Mouse (Mus musculus) intestine, embryonic 15.5 days (tissue): ENCODE measurements around the gene Grik3. TPM values are rescaled to one million over a fixed set of nuclear protein-coding genes. Genes with fewer than 3 reads are reported as not detected.
"Not testable (repeated sequence)": the region's sequence is repeated elsewhere in the genome, so short reads cannot be mapped to it uniquely, and the experiment has no call there.

Experiments used
- ATAC-seq: fragments of 200-750 bp; cut with Nextera tagmentation; 2 replicates; pipeline ENCODE4 v1.8.0; 2017; ENCODE audit warnings: moderate TSS enrichment, moderate library complexity
- H3K27ac ChIP-seq: fragments of 300-500 bp; sonication (generic); 2 replicates; pipeline ENCODE4 v1.5.1; 2015; ENCODE audit warnings: mild to moderate bottlenecking, inconsistent platforms
- H3K27me3 ChIP-seq: fragments of 300-500 bp; sonication (generic); replicated peaks from 2 replicates; pipeline ENCODE4 v1.6.1; 2015; ENCODE audit warnings: inconsistent platforms
- H3K36me3 ChIP-seq: fragments of 300-500 bp; sonication (generic); 2 replicates; pipeline ENCODE4 v1.6.1; 2015; ENCODE audit warnings: inconsistent platforms
- H3K4me1 ChIP-seq: fragments of 300-500 bp; sonication (generic); replicated peaks from 2 replicates; pipeline ENCODE4 v1.6.1; 2015; ENCODE audit warnings: inconsistent platforms
- H3K4me2 ChIP-seq: fragments of 300-500 bp; sonication (generic); replicated peaks from 2 replicates; pipeline ENCODE4 v1.6.1; 2015; ENCODE audit warnings: mild to moderate bottlenecking, inconsistent platforms
- H3K4me3 ChIP-seq: fragments of 300-500 bp; sonication (generic); replicated peaks from 2 replicates; pipeline ENCODE4 v1.5.1; 2015; ENCODE audit warnings: inconsistent platforms
- H3K9ac ChIP-seq: fragments of 300-500 bp; sonication (generic); 2 replicates; pipeline ENCODE4 v1.6.1; 2015; ENCODE audit warnings: inconsistent platforms
- H3K9me3 ChIP-seq: fragments of 300-500 bp; sonication (generic); 2 replicates; pipeline ENCODE4 v1.6.1; 2016; ENCODE audit warnings: inconsistent platforms
- WGBS: fragments of 180-500 bp; shearing (Covaris S2); methylation state at CpG from one replicate; pipeline ENCODE4 v1.1.7; 2015; 5-methylcytosine and 5-hydroxymethylcytosine counted together
- polyA plus RNA-seq: library from polyadenylated mRNA; unstranded; fragments of >200 nt; fragmentation: Nextera tagmentation; extraction: Ambion mirVana; gene quantifications from 2 replicates; pipeline ENCODE4 v1.2.1, GENCODE M21; 2015

Grik3 gene
- polyA plus RNA-seq, 1 experiment from 2014 or later: 0.43 TPM

DNA sequence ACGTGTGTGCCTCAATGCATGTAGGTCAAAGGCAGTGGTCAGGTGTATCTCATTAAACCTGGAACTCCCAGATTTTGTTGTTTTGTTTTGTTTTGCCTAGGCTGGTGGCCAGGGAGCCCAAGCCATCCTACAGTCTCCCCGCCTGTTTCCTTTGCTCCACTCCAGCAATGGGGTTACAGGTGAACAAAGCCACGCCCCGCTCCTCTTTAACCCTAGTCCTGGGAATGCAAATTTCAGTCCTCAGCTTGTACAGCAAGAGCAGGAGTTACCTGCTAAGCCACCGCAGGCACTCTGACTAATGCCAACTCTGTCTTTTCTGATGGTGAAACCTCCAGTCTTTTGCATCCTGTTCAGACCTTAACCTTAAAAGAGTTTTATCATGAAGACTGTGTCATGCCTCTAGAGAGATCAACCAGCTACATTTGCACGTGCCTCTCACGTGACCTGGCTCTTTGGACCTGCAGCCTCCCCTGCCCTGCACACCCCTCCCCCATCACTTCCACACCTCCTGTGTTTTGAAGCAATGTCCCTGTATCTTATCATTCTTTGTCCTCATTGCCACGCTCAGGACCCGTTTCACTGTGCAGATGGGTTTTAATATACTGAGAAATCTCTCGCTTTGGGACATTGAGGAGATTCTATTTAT is 117.0 kb downstream of the Grik3 start:
- ATAC-seq: no peak
- H3K9ac ChIP-seq: no peak overlapping the region
- WGBS: 52% methylated on average over 10 of the region's 10 CpGs

DNA sequence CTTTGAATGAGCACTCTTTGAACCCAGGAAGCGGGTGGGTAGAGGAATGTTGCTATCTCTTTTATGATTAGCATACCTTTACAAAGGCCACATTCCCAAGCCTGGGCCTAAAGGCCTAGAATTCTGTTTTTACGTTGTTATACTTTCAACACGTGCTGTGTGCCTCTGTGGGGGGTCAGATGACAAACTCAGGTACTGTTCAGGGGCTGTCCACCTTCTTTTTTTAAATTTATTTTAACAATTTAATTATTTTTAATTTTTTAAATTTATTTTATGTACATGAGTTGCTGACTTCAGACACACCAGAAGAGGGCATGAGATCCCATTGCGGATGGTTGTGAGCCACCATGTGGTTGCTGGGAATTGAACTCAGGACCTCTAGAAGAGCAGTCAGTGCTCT is 118.4 kb downstream of the Grik3 start:
- not testable (repeated sequence) for H3K9ac ChIP-seq, H3K4me2 ChIP-seq, H3K27me3 ChIP-seq, H3K9me3 ChIP-seq, H3K27ac ChIP-seq, H3K36me3 ChIP-seq, ATAC-seq, H3K4me3 ChIP-seq, H3K4me1 ChIP-seq
- 52% methylated on average over 3 of the region's 4 CpGs for WGBS

More for the DNA sequence above, 117.0 kb downstream of the Grik3 start:
- no peaks in the 10 kb centered on the region for H3K27me3 ChIP-seq
- no peak overlapping the region for H3K4me3 ChIP-seq
- H3K4me2 ChIP-seq: no peak overlapping the region
- no peaks in the 10 kb centered on the region for H3K9me3 ChIP-seq
- H3K4me1 ChIP-seq: no peaks in the 10 kb centered on the region
- H3K27ac ChIP-seq: no peak overlapping the region
- no peaks in the 10 kb centered on the region for H3K36me3 ChIP-seq

DNA sequence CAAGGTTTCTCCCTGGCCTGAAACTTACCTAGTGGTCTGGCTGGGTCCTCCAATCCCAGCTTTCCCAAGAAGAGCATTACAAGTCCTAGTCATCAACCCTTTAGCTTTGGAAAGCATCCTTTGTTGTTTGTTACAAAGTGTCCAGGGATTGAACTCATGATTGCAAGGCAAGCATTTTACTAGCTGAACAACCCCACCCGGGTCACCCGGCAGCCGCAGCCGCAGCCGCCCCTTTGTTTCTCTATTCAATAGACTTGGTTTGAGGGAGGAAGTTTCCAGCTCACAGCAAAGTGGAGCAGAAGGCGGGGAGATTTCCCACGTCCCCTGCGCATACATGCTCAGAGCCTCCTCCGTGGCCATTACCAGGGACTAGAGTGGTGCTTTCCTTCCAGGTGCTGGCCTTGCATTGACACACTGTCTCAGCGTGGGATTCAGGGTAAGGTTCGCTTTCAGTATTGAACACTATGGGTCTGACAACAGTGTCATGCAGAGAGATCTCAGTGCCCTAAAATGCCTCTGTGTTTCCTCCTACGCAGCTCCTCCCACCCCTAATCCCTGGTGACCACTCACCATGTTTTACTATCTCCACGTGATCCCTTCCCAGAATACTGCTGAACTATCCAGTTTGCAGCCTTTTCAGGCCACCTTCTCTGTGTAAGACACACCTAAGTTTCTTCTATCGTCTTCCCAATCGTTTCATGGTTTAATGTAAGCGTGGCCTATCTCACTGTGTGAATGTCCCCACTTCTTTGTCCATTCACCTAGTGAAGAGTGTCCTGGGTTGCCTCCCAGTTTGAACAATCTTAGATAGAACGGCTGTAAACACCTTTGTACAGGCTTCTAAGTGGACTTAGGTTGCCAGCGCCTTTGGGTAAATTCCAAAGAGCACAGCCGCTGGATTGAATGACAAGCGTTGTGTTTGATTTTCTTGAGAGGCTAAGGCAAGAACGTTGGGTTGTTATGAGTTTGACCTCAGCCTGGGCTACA is 119.1 kb downstream of the Grik3 start:
- Histone ChIP-seq H3K4me2 (no peak overlapping the region), H3K27me3 (no peaks in the 10 kb centered on the region), H3K9me3 (no peaks in the 10 kb centered on the region), H3K36me3 (no peaks in the 10 kb centered on the region), H3K4me3 (no peak overlapping the region), H3K27ac (no peak overlapping the region), H3K9ac (no peak overlapping the region), H3K4me1 (no peaks in the 10 kb centered on the region)
- no peak for ATAC-seq
- WGBS: 73% methylated on average over 21 of the region's 21 CpGs

DNA sequence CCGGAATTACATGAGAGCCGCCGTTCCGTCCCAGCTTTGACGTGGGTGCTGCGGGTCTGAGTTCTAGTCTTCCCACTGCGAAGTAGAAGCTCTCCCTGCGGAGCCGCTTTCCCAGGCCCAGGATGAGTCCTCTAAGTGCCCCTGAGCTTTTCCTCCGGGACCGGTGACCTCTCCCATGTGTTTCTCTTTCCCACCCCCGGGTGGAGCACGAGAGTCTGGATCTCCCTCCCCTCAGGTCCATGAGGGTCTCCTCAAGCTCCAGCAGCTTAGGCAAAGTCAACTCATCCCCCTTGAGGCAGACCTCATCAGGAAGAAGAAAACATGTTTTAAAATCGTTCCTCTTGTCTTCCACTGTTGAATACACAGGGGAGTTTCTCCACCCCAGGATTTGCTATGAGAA is 127.4 kb downstream of the Grik3 start:
- H3K4me2 ChIP-seq: no peak overlapping the region
- ATAC-seq: no peak
- WGBS: 78% methylated on average over 14 of the region's 14 CpGs
- no peaks in the 10 kb centered on the region for H3K4me1 ChIP-seq
- no peak overlapping the region for H3K27ac ChIP-seq
- no peaks in the 10 kb centered on the region for H3K27me3 ChIP-seq
- no peak overlapping the region for H3K4me3 ChIP-seq
- H3K9me3 ChIP-seq: no peaks in the 10 kb centered on the region
- no peaks in the 10 kb centered on the region for H3K36me3 ChIP-seq
- no peak overlapping the region for H3K9ac ChIP-seq

DNA sequence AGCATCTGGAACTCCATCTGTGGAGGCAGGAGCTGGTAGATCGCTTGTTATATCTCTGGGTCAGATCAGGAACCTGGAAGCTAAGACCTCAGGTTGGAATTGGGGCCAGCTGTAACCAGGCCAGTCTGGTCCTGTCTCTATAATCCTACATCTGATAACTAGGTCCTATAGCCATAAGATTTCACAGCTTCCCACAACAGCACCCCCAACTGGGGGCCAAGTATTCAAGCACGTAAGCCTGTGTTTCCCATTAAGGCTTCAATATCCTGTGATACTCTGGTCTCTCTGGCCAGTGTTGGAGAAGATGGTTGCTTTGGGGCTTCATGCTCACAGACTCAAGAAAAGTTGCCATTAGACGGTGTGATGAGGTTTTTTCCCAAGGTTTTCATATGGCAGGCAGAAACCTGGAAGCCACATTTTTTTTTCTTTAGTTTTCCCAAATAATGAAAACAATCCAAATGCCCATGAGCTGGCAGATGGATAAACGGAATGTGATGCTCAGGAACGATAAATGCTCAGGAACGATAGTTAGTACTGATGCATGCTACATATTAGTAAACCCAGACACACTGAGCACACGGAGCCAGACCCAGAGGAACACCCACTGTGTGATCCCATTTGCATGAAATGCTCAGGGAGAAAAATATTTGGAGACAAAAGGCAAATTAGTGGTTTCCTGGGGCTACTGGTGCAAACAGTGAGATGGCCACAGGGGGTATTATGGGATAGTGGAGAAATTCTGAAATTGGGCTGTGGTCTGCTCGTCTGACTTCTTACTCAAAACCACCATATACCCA is 128.2 kb downstream of the Grik3 start:
- no peak overlapping the region for H3K4me3 ChIP-seq
- no peaks in the 10 kb centered on the region for H3K36me3 ChIP-seq
- H3K4me2 ChIP-seq: no peak overlapping the region
- no peaks in the 10 kb centered on the region for H3K9me3 ChIP-seq
- no peaks in the 10 kb centered on the region for H3K27me3 ChIP-seq
- WGBS: 71% methylated on average over 8 of the region's 8 CpGs
- no peak overlapping the region for H3K9ac ChIP-seq
- H3K4me1 ChIP-seq: no peaks in the 10 kb centered on the region
- no peak overlapping the region for H3K27ac ChIP-seq
- no peak for ATAC-seq

DNA sequence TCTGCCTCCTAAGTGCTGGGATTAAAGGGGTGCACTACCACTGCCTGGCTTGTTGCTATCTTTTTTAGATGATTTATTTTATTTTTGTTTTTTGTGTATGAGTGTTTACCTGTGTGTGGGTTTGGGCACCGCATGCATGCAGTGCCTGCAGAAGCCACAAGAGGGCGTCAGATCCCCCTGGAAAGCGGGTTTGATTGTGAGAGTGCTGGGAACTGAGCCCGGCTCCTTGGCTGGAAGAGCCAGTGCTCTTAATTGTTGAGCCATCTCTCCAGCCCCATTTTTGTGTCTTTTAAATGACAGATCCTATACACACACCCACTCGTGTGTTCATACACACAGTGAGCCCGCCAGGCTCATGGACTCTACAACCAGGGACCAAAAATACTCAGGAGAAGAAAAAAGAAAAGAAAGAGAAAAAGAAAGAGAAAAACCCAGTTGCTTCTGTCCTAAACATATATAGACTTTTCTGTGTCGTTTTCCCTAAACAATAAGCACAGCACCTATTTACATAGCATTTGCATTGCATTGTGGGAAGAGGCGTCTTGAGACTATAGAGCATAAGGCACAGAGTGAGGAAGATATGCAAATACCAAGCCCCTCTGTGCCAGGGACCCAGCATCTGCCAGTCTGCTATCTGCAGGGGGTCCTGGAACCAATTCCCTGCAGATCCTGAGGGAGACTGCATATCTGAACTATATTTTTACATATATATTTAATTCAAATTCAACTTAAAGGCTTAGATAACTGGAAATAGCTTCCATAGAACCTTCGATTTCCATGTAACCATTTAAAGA is 134.6 kb downstream of the Grik3 start:
- H3K4me1 ChIP-seq: no peaks in the 10 kb centered on the region
- no peaks in the 10 kb centered on the region for H3K9me3 ChIP-seq
- H3K36me3 ChIP-seq: no peaks in the 10 kb centered on the region
- H3K27ac ChIP-seq: no peak overlapping the region
- 93% methylated on average over 9 of the region's 9 CpGs for WGBS
- no peak overlapping the region for H3K4me2 ChIP-seq
- no peak overlapping the region for H3K9ac ChIP-seq
- ATAC-seq: no peak
- no peak overlapping the region for H3K4me3 ChIP-seq
- H3K27me3 ChIP-seq: no peaks in the 10 kb centered on the region

DNA sequence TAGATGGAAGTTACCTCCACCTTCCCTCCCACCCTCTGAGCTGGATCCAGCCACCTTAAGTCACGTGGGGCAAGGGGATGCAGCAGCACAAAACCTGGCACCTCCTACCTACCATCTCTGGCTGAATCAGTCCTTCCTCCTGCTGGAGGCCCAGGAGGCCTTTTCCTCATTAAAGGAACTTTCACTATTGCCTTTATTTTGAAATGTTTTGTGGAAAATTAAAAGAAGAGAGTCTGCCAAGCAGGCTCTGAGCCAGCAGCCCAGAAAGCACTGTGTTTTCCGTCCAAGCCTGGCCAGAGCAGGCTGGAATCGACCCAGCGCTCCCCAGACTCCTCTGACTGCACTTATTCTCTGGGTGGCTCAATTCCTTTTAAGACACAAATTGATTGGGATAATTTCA is 139.0 kb downstream of the Grik3 start:
- no peaks in the 10 kb centered on the region for H3K9me3 ChIP-seq
- no peak overlapping the region for H3K27ac ChIP-seq
- no peaks in the 10 kb centered on the region for H3K27me3 ChIP-seq
- ATAC-seq: no peak
- H3K9ac ChIP-seq: no peak overlapping the region
- no peak overlapping the region for H3K4me2 ChIP-seq
- no peaks in the 10 kb centered on the region for H3K36me3 ChIP-seq
- no peaks in the 10 kb centered on the region for H3K4me1 ChIP-seq
- H3K4me3 ChIP-seq: no peak overlapping the region
- WGBS: 67% methylated on average over 4 of the region's 4 CpGs

DNA sequence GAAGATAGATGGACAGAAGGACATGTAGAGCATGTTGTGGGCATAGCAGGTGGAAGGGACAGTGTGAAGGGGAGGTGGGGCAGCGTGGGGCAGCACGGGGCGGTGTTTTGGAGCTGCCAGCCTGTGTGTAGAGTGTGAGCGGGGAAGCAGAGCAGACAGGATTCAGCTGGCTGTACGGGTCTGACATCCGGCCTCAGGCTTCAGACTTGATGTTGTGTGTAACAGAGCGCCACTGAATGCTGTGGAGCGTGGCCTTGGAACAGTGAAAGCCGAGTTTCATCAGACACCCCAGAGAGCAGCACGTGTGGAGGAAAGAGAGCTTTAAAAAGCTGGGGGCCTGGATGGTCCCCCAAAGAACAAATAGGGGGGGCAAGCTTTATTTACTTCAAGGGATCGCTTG is 144.5 kb downstream of the Grik3 start:
- no peak overlapping the region for H3K9ac ChIP-seq
- H3K4me2 ChIP-seq: no peak overlapping the region
- no peaks in the 10 kb centered on the region for H3K4me1 ChIP-seq
- ATAC-seq: no peak
- H3K4me3 ChIP-seq: no peak overlapping the region
- no peaks in the 10 kb centered on the region for H3K27me3 ChIP-seq
- WGBS: 81% methylated on average over 11 of the region's 11 CpGs
- H3K36me3 ChIP-seq: no peaks in the 10 kb centered on the region
- no peak overlapping the region for H3K27ac ChIP-seq
- no peaks in the 10 kb centered on the region for H3K9me3 ChIP-seq

DNA sequence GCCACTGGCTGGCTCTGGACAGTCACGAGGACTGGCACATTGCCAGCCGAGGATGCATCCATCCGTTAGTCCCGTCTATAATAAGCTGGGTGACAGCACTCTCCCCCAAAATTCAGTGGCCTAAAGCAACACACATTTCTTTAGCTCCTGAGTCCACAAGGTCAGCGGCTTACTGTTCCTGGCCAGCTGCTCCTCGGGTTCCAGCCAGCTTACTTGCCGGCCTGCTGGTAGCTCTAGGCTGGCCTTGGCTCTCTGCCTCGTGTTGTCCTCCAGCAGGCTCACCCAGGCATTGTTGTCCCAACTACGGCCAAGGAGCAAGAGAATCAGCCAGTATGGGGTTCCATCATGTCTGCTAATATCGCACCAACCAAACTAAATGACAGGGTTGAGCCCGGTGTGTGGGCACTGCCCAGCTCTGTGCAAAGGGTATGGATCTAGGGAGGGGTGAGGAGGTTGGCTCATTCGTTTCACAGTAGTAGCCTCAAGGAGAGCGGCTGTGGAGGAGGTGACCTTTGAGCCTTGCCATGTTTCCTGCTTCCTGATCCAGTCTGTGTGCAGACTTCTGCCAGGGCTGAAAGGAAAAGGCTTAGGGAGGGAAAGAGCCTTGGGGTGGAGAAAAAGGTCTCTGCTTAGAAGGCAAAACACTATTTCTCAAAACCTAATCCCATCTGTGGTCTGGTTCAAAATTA is 146.3 kb downstream of the Grik3 start:
- no peak overlapping the region for H3K4me2 ChIP-seq
- H3K9ac ChIP-seq: no peak overlapping the region
- H3K4me1 ChIP-seq: no peaks in the 10 kb centered on the region
- H3K9me3 ChIP-seq: no peaks in the 10 kb centered on the region
- no peak overlapping the region for H3K27ac ChIP-seq
- ATAC-seq: peak; percentile 78
- H3K36me3 ChIP-seq: no peaks in the 10 kb centered on the region
- H3K27me3 ChIP-seq: no peaks in the 10 kb centered on the region
- H3K4me3 ChIP-seq: no peak overlapping the region
- WGBS: 61% methylated on average over 13 of the region's 13 CpGs

DNA sequence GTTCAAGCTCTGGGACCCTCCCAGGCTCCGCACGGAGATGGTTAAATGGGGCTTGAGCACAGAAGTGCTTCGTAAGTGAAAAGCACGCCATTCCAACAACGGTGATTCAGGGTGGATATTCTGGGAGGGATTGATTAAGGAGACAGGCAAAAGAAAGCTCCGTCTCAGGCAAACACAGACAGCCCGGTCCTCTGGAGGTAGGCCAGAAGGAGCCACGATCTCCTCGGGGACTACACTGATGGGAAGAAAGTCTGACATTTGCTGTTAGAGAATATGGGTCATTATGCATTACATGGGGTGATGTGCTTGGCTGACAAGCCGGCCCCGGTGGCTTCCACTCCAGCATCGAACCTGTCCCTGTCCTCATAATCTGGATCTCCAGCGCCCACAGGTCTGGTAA is 146.9 kb downstream of the Grik3 start:
- no peaks in the 10 kb centered on the region for H3K27me3 ChIP-seq
- H3K9me3 ChIP-seq: no peaks in the 10 kb centered on the region
- H3K36me3 ChIP-seq: no peaks in the 10 kb centered on the region
- 80% methylated on average over 13 of the region's 13 CpGs for WGBS
- no peak overlapping the region for H3K4me2 ChIP-seq
- no peak overlapping the region for H3K9ac ChIP-seq
- H3K4me1 ChIP-seq: no peaks in the 10 kb centered on the region
- no peak overlapping the region for H3K27ac ChIP-seq
- no peak for ATAC-seq
- H3K4me3 ChIP-seq: no peak overlapping the region

DNA sequence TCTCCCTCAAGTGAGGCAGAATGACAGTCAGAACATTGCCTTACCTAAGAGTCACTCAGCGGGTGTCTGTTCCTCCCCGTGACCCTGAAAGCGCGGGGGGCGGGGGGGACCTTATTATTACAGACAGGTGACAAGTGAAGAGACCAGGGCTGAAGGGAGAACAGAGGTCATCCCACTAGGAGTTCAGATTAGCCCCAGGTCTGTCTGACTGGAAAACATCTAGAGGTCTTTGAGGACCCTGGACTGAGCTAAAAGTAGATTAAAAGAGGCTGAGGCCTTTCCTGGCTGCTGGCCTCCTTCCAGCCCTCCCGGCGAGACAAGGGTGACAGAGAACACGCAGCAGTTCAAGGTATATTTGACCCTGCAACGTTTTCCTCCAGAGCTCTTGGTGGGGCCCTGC is 150.0 kb downstream of the Grik3 start:
- WGBS: 63% methylated on average over 9 of the region's 9 CpGs
- H3K4me2 ChIP-seq: no peak overlapping the region

More for the DNA sequence above, 150.0 kb downstream of the Grik3 start:
- ATAC-seq: no peak
- Histone ChIP-seq H3K4me3 (no peak overlapping the region), H3K27me3 (no peaks in the 10 kb centered on the region), H3K9ac (no peak overlapping the region), H3K36me3 (no peaks in the 10 kb centered on the region), H3K9me3 (no peaks in the 10 kb centered on the region), H3K27ac (no peak overlapping the region), H3K4me1 (no peaks in the 10 kb centered on the region)
